Mouse (Mus musculus) heart, adult 8-10 months (tissue): Measurements from ENCODE around the gene Mfng. TPM values are rescaled to one million over a fixed set of nuclear protein-coding genes. Genes with fewer than 3 reads are reported as not detected.

Experiments used
- DNase-seq: peaks from one replicate; pipeline ENCODE4 v3.0.0; 2022; ENCODE audit warnings: low spot score
- total RNA-seq, 4 experiments: library from RNA; stranded (reverse); gene quantifications; 2 replicates each; pipeline ENCODE4 v1.2.4; 2022

Mfng gene
- total RNA-seq, 4 experiments from 2014 or later: 7.5 to 11.4 (median 9.5) TPM

DNA sequence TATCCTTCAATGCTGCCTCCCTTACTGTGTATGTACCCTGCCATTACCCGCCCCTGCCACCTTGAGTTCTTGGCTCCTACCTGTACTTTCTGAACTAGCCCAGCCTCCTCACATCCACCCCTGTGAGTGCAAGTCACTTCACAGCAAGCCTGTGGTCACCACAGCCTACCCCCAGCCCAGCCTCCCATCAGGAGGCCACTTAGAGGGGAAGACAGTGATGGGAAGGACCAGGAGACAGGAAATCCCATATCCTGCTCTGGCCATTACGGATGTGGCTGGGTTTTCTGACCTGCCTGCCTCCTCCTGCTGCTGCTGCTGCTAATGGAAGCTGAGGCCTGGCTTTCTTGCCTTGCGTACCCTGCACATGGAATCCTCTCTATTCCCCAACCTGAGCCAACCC lies 14.8 kb upstream of the Mfng start:
- no peak for DNase-seq

GRCm38 (mm10) chr15:78787287-78787856 lies 14.1 kb upstream of the Mfng start:
- DNase-seq: peak; percentile 73

GRCm38 (mm10) chr15:78786411-78786818 lies 13.1 kb upstream of the Mfng start:
- DNase-seq: peak; percentile 63

GRCm38 (mm10) chr15:78785961-78786360 lies 12.7 kb upstream of the Mfng start:
- DNase-seq: peak; percentile 88

DNA sequence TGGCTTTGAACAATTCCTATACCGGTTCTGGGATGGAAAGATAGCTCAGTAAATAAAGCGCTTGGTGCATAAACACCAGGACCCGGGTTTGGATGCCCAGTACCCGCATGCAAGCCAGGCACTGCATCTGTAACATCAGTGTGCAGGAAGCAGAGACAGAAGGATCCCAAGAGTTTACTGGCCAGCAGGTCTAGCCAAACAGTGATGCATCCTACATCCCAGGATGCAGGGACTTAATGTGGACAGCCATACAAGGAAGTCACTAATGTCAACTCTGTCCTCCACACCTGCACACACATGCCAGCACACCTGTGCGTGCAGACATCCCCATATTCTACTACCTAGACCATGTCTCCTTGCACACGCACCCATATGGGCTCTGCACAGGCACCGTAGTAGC lies 12.0 kb upstream of the Mfng start:
- no peak for DNase-seq

GRCm38 (mm10) chr15:78784520-78784919 lies 11.2 kb upstream of the Mfng start:
- DNase-seq: no peak

- DNase-seq: no peak
Measured at GRCm38 (mm10) chr15:78782348-78783103, 9.3 kb upstream of the Mfng start.

GRCm38 (mm10) chr15:78780908-78781307 lies 7.6 kb upstream of the Mfng start:
- DNase-seq: no peak

DNA sequence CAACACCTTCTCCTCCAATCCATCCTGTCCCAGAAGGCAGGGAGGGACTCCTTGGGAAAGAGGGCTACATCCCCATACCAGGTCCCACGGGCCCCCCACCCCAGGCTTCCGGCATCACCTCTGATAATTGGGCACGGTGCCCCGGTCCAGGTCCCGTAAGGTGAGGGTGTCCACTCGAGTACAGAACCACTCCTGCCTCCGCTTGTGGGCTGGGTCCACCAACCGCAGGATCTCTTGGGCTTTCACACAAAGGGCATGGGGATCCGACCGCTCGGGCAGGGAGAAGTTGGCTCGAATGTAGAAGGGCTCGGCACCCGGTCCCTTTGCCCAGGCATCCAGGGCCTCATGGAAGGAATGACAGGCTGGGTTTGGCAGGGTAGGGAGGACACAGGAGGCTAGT lies 7.1 kb upstream of the Mfng start:
- DNase-seq: no peak

DNA sequence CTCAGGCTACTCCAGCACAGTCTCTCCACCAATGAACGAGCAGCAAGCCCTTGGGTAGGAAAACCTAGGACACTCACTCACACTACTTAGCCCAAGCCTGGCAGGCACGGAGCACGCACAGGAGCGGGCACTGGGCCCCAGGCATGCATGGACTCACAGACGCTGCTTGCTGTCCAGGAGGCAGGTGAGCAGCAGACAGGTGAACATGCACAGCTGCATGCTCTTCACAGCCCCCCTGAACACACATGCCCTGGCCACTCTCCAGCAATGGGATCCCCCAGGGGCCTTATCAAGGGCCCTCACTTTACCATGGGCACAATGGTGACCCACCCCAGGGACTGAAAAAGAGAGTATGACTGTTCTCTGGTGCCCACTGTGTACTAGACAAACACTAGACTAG lies 6.4 kb upstream of the Mfng start:
- no peak for DNase-seq

GRCm38 (mm10) chr15:78779253-78779652 lies 6.0 kb upstream of the Mfng start:
- no peak for DNase-seq

GRCm38 (mm10) chr15:78778077-78778870 lies 5.0 kb upstream of the Mfng start:
- DNase-seq: peak; percentile 96

DNA sequence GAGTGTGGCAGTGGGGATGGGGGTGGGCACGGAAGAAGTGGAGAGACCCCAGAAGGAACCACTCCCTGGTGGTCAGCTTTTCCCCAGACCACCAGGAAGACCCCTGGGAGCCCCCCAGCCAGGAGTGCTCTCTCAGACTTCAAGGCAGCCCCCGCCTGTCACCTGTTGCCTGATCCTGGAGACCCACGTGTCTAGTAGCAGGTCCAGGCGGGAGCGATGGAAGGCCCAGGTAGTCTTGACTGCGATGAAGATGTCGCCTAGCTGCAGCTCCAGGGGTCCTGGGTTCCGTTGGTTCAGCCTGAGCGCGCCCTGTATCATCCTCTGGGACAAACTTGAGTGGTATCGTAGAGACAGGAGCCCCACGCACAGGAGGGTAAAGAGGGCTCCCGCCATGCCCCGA lies 419 bp downstream of the Mfng start:
- no peak for DNase-seq

DNA sequence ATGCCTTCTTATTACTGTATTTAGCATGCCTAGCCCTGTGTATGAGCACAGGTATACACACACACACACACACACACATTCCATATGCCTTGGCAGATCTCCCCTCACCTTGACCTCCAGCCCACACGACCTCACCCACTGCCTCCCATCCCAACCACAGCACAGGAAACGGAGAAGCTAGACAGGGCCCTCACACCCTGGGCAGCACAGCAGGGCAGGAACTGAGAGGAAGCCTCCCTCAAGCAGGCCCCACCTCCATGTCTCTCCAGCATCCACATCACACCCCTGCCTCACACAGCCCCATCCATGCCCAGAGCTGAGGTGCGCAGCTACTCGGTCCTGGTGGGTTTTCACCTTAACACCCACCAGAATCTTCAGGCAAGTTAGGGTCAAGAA lies 909 bp downstream of the Mfng start:
- no peak for DNase-seq

DNA sequence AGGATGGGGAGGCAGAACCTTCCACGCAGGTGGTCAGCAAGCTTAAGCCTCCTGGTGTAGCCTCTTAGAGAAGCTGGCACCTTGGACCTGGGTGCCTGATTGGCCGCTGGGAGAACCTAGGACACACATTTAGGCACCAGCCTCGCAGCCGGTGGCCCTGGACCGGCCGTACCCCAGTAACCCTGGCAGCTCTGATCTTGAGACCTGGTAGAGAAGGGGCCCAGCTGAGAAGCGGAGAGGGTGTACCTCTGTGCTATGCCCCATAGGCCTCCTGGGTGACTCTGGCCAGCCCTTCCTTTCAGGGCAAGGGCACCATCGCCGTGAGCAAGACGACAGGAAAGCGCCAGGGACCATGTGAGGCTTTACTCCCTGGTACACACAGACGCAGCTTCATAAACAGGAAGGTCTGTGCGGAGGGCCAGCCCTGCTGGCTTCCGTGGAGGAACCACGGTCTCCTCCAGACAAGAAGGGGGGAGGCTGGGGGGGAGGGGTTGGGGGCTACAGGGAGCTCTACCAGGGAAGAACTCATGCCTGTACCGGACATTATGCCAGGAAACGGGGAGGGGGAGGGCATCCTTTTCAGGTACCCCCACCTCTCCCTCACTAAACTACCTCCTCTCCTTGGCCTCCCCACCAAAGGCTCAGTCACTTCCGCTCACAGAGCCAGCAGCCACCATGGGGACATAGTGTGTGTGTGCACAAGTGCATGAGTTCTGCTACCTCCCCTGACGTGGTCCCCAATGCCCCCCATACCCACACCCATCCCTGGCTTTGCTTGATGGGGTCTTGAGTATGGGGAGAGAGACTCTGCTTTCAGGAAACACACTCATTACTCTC lies 1.5 kb downstream of the Mfng start:
- DNase-seq: peak; percentile 55

- no peak for DNase-seq
Measured at GRCm38 (mm10) chr15:78770983-78771355, 2.3 kb downstream of the Mfng start.

DNA sequence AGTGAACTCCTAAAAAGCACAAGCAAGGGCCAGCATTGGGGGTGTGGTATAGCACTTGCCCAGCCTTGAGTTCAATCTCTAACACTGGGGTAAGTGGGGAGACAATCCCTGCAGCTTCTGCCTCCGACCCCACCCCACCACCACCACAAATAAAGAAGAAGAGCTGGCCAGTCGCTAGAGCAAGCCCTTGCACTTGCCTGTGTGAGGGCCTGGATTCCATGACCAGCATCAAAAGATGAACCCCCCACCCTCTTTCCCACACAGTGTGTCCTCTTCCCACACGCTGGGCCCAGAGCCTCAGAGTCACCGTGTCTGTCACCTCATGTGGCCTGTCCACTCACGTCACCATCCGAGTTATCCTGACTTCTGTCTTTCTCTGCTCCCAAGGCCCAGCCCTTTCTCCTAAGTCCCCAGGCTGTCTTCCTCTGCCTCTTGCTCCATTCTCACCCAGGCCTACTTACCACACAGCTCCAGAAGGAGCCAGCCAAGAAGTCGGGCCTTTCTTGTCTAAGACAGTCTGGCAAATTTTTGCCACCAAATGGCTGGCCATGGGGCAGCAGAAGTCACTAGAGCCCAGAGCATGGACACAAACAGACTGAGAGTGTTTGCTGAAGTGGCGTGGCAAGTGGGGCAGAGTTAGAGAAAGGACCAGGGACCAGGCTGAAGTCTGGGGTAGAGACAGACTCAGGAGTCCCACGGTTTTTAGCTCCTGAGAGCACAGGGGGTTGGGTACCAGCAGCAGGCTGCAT lies 2.9 kb downstream of the Mfng start:
- DNase-seq: no peak

GRCm38 (mm10) chr15:78769064-78769463 lies 4.2 kb downstream of the Mfng start:
- DNase-seq: no peak

DNA sequence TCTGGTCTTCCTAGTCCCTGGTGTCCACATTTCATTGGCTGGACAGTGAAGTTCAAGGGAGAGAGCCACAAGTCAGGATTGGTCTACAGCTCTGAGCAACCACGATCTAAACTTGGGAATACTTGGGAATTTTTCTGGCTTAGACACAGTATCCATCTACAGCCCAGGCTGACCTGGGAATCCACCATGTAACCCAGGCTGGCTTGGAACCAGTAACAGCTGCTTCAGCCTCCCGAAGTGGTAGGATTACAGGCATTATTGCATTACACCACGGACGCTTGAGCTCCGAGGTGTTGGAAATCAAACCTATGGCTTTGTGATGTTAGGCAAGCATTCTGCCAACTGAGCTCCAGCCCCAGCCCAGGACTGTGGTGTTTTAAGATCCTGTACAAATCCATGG lies 9.6 kb downstream of the Mfng start:
- DNase-seq: no peak

DNA sequence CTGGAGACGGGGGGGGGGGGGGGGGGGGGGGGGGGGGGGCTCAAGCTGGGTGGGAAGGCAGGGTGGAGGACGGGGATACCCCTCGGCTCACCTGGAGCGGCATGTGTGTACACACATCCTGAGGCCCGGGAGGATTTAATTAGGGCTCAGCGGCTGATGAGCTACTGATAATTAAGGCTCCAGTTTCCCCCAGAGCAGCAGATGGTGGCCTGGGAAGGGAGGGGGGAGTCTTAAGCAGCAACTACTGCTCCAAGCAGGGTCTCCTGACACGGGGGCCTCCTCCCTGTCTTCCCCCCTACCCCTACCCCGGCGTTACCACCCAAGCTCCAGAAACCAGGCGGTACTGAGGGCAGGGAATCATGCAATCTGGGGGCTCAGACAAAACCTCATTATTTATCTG lies 10.1 kb downstream of the Mfng start:
- no peak for DNase-seq

- DNase-seq: no peak
Measured at GRCm38 (mm10) chr15:78761112-78761511, 12.2 kb downstream of the Mfng start.
